Comparison of ENCODE assay signal across 17 mouse cellular contexts in genomic region chr5:101801891-101802290, GRCm38 (mm10). TPM values are rescaled to one million over a fixed set of nuclear protein-coding genes. Genes with fewer than 3 reads are reported as not detected.
"Had no signal": no experiment of that assay in that cellular context is flagged by ENCODE, and none has a peak within 500 bp of the region (broad histone marks: within the 10 kb centered on the region; RNA-seq: fewer than 3 reads in every experiment).

No protein-coding gene starts in this region.

- H3K9ac ChIP-seq: liver, embryonic 13.5 days; midbrain, embryonic 13.5 days; neural tube, embryonic 13.5 days had no signal

- ATAC-seq: hindbrain, postnatal 0 days; inflammation-experienced regulatory T-cells, adult 6 months; midbrain, embryonic 13.5 days; midbrain, embryonic 16.5 days had no signal

- H3K4me1 ChIP-seq: liver, embryonic 13.5 days; megakaryocyte, embryonic 14.5 days; midbrain, embryonic 10.5 days; midbrain, embryonic 13.5 days; neural tube, embryonic 13.5 days had no signal

- H3K27ac ChIP-seq: hindbrain, postnatal 0 days; liver, embryonic 13.5 days; midbrain, embryonic 10.5 days; midbrain, embryonic 13.5 days; neural tube, embryonic 13.5 days had no signal

- H3K4me3 ChIP-seq: liver, embryonic 13.5 days; megakaryocyte, embryonic 14.5 days; midbrain, embryonic 10.5 days; midbrain, embryonic 13.5 days; myocyte; neural tube, embryonic 13.5 days had no signal

- H3K36me3 ChIP-seq: liver, embryonic 13.5 days; midbrain, embryonic 10.5 days; midbrain, embryonic 13.5 days; neural tube, embryonic 13.5 days had no signal

- H3K4me2 ChIP-seq: liver, embryonic 13.5 days; midbrain, embryonic 13.5 days; neural tube, embryonic 13.5 days had no signal

- DNase-seq: kidney, adult 18-20 months; kidney, adult 9 months; kidney, postnatal 14 days; kidney, postnatal 4 days; layer of hippocampus, adult 9-11 months; liver, embryonic 13.5 days; retina, postnatal 1 day; right cerebral cortex, postnatal 25 days; thymus, postnatal 25 days had no signal

- H3K27me3 ChIP-seq: liver, embryonic 13.5 days; midbrain, embryonic 13.5 days; neural tube, embryonic 13.5 days had no signal

- H3K9me3 ChIP-seq: midbrain, embryonic 10.5 days; midbrain, embryonic 13.5 days; neural tube, embryonic 13.5 days had no signal

RNA-seq across cellular contexts. Expression of gene Cds1, which starts 37.0 kb away (rescaled TPM):
- polyA plus RNA-seq: inflammation-experienced regulatory T-cells, adult 6 months; myocyte had no signal
